Mouse (Mus musculus) lung, embryonic 15.5 days (tissue): Measurements from ENCODE around the gene Sfmbt2. TPM values are rescaled to one million over a fixed set of nuclear protein-coding genes. Genes with fewer than 3 reads are reported as not detected.
"Not testable (repeated sequence)": the region's sequence is repeated elsewhere in the genome, so short reads cannot be mapped to it uniquely, and the experiment has no call there.

ENCODE experiments used
- ATAC-seq: fragments of 200-750 bp; cut with Nextera tagmentation; 2 replicates; pipeline ENCODE4 v1.8.0; 2017; ENCODE audit warnings: moderate number of reproducible peaks, borderline replicate concordance; ENCODE audit not compliant: low FRiP score, low TSS enrichment; ENCODE audit errors: extremely low read depth
- H3K27ac ChIP-seq: fragments of 300-500 bp; sonication (generic); 2 replicates; pipeline ENCODE4 v1.5.1; 2015; ENCODE audit warnings: moderate library complexity, mild to moderate bottlenecking, inconsistent platforms
- H3K27me3 ChIP-seq: fragments of 300-500 bp; sonication (generic); 2 replicates; pipeline ENCODE4 v1.6.1; 2015; ENCODE audit warnings: inconsistent platforms
- H3K36me3 ChIP-seq: fragments of 300-500 bp; sonication (generic); 2 replicates; pipeline ENCODE4 v1.6.1; 2015; ENCODE audit warnings: inconsistent platforms
- H3K4me1 ChIP-seq: fragments of 300-500 bp; sonication (generic); 2 replicates; pipeline ENCODE4 v1.6.1; 2015; ENCODE audit warnings: inconsistent platforms
- H3K4me2 ChIP-seq: fragments of 300-500 bp; sonication (generic); 2 replicates; pipeline ENCODE4 v1.6.1; 2015; ENCODE audit warnings: inconsistent platforms, mild to moderate bottlenecking, moderate library complexity
- H3K4me3 ChIP-seq: fragments of 300-500 bp; sonication (generic); 2 replicates; pipeline ENCODE4 v1.5.1; 2015; ENCODE audit warnings: mild to moderate bottlenecking, inconsistent platforms
- H3K9ac ChIP-seq: fragments of 300-500 bp; sonication (generic); 2 replicates; pipeline ENCODE4 v1.6.1; 2015; ENCODE audit warnings: inconsistent platforms
- H3K9me3 ChIP-seq: fragments of 300-500 bp; sonication (generic); 2 replicates; pipeline ENCODE4 v1.6.1; 2016; ENCODE audit warnings: inconsistent platforms
- WGBS: fragments of 180-500 bp; shearing (Covaris S2); methylation state at CpG from one replicate; pipeline ENCODE4 v1.1.7; 2015; 5-methylcytosine and 5-hydroxymethylcytosine counted together
- polyA plus RNA-seq: library from polyadenylated mRNA; unstranded; fragments of >200 nt; fragmentation: Nextera tagmentation; extraction: Ambion mirVana; gene quantifications from 2 replicates; pipeline ENCODE4 v1.2.1, GENCODE M21; 2015

Gene Sfmbt2
- polyA plus RNA-seq = 1.4 and 2.0 TPM in 2 replicates

DNA sequence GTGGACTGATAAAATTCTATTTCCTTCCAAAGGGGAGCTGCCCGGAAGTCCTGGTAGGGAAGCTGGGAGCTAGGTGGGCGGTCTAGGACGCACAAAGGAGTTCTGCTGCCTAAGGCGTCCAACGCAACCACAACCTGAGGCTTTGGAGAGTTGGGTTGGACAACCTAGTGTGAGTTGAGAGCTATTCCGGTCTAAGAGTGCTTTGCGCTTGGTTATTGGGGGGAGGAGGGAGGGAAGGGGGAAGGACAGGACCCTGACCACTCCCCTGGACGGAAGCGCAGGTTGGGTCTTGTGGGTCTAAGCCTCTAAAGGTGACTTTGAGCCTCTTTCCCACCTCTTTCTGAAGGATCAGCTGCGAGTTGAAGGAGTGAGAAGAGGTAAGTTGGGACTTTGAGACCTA, at the start of gene Sfmbt2:
Sfmbt2 (plus strand) TSS at position 335 of the 400 bp plus-strand sequence.
- WGBS = under 1% methylated on average over 10 of the region's 10 CpGs
- Histone ChIP-seq H3K36me3 (no peaks in the 10 kb centered on the region), H3K4me2 (peak within 1 kb of the TSS; percentile 99; the same call in 1 of the 2 replicates), H3K27ac (no peak within 1 kb of the TSS), H3K4me3 (no peak within 1 kb of the TSS; the same call in 1 of the 2 replicates), H3K27me3 (peaks cover 70% of the 10 kb centered on the region), H3K9ac (no peak within 1 kb of the TSS), H3K4me1 (peaks cover 18% of the 10 kb centered on the region), H3K9me3 (no peaks in the 10 kb centered on the region)
- no peak for ATAC-seq

DNA sequence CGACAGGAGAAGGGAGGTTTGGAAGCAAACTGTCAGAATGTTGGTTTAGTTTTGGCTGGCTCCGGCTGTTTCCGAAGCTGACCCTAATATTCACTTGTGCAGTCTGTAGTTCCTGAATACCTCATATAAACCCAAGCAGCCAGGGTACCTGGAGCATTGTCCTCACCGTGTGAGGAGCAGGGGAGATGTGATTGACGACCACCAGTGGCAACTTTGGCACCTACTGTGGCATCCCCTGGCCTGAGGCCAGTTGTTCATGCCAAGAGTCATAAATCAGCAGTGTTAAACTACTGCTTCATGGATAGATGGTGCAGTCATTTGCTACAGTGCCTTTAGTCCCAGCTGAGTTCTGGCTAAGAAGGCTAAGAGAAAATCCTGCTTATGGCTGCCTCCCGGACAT, 49.2 kb upstream of the Sfmbt2 start:
- H3K9ac ChIP-seq = no peak overlapping the region
- no peak for ATAC-seq
- H3K27me3 ChIP-seq = no peaks in the 10 kb centered on the region
- H3K4me1 ChIP-seq = no peaks in the 10 kb centered on the region
- 51% methylated on average over 6 of the region's 6 CpGs for WGBS
- H3K9me3 ChIP-seq = no peaks in the 10 kb centered on the region
- no peaks in the 10 kb centered on the region for H3K36me3 ChIP-seq
- H3K4me3 ChIP-seq = no peak overlapping the region
- no peak overlapping the region for H3K4me2 ChIP-seq
- no peak overlapping the region for H3K27ac ChIP-seq

DNA sequence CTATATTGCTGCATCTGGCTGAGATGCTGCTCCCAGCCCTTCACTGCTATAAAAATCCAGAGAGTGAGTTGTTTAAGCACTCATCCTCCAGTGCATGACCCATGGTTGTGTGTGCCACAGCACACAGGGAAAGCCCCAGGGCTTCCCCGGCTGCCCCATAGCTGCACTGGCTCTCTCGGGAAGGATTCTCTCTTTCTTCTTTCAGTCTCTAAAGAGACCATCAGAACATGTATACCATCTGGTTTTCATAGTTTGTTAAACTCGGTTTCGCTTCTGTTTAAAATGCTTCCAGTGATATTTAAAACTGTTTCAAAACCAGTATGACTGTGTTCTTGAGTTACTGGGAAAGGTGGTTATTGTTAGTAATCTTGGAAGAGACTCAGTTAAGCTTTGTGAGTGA, 47.1 kb upstream of the Sfmbt2 start:
- ATAC-seq = no peak

DNA sequence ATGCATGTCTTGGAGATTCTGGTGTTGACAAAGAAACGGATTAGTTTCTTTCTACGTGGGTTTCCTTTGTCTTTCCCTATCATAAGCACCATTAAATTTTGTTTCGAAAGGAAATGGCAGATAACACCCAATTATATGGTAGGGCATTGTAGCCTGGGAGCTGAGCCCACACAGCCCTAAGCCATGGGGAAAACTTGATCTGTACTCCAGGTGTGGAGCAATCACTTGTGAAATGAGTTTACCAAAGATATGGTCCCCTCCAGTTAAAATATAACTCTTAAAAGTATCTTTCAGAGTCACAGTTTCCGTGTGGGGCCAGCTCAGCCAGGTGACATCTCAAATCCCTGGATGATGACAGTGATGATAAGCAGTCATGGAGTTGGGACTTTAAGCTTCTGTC, 45.3 kb upstream of the Sfmbt2 start:
- Histone ChIP-seq H3K27me3 (no peaks in the 10 kb centered on the region), H3K4me2 (no peak overlapping the region), H3K27ac (no peak overlapping the region), H3K4me1 (no peaks in the 10 kb centered on the region), H3K9ac (no peak overlapping the region), H3K36me3 (no peaks in the 10 kb centered on the region), H3K9me3 (no peaks in the 10 kb centered on the region), H3K4me3 (no peak overlapping the region)
- ATAC-seq = no peak
- WGBS = 63% methylated on average over 4 of the region's 4 CpGs

More for the DNA sequence above, 47.1 kb upstream of the Sfmbt2 start:
- no peak overlapping the region for H3K27ac ChIP-seq
- no peak overlapping the region for H3K9ac ChIP-seq
- no peak overlapping the region for H3K4me2 ChIP-seq
- H3K4me1 ChIP-seq = no peaks in the 10 kb centered on the region
- H3K4me3 ChIP-seq = no peak overlapping the region
- no peaks in the 10 kb centered on the region for H3K27me3 ChIP-seq
- 71% methylated on average over 4 of the region's 4 CpGs for WGBS
- no peaks in the 10 kb centered on the region for H3K9me3 ChIP-seq
- no peaks in the 10 kb centered on the region for H3K36me3 ChIP-seq

DNA sequence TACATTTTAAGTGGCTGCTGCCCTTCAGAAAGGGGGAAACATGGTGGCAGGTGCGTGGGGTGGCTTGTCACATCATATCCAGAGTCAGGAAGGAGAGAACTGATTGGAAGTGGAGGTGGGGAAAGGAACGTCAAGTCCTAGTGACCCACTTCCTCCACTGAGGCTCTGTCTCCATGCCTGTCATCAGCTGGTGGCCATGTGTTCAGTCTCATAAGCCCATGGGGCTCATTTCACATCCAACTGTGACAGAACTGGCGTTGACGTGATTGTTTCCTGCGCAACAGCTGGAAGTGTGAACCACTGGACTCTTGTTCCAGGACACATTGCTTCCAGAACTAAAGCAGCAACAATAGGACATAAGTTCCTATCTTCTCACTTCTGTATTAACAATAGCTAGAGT, 40.1 kb upstream of the Sfmbt2 start:
- H3K9me3 ChIP-seq = no peaks in the 10 kb centered on the region
- ATAC-seq = no peak
- no peak overlapping the region for H3K9ac ChIP-seq
- H3K27me3 ChIP-seq = no peaks in the 10 kb centered on the region
- H3K27ac ChIP-seq = no peak overlapping the region
- no peaks in the 10 kb centered on the region for H3K36me3 ChIP-seq
- no peaks in the 10 kb centered on the region for H3K4me1 ChIP-seq
- no peak overlapping the region for H3K4me3 ChIP-seq
- no peak overlapping the region for H3K4me2 ChIP-seq
- 69% methylated on average over 5 of the region's 5 CpGs for WGBS

DNA sequence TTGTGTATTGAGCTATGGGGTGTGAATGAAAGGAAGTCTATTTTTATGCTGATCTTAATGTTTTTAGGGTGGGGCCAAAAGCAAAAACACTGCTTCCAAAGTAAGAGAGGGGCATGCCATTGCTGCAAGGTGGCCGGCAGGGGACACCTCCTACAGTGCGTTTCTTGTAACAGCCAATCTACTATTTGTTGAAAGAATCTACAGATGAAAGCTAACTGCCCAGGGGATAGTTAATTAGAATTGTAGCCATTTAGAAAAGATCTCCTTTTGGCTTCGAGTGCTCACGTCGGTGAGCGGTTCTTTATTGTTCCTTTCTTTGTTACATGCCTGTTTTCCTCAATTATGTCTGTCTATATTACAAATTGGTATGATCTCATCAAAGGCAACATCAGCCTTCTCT, 36.0 kb upstream of the Sfmbt2 start:
- ATAC-seq = no peak
- H3K27me3 ChIP-seq = no peaks in the 10 kb centered on the region
- no peaks in the 10 kb centered on the region for H3K9me3 ChIP-seq
- H3K36me3 ChIP-seq = no peaks in the 10 kb centered on the region
- H3K4me3 ChIP-seq = no peak overlapping the region
- H3K4me2 ChIP-seq = no peak overlapping the region
- WGBS = 26% methylated on average over 6 of the region's 6 CpGs
- H3K9ac ChIP-seq = no peak overlapping the region
- no peak overlapping the region for H3K27ac ChIP-seq
- H3K4me1 ChIP-seq = no peaks in the 10 kb centered on the region

DNA sequence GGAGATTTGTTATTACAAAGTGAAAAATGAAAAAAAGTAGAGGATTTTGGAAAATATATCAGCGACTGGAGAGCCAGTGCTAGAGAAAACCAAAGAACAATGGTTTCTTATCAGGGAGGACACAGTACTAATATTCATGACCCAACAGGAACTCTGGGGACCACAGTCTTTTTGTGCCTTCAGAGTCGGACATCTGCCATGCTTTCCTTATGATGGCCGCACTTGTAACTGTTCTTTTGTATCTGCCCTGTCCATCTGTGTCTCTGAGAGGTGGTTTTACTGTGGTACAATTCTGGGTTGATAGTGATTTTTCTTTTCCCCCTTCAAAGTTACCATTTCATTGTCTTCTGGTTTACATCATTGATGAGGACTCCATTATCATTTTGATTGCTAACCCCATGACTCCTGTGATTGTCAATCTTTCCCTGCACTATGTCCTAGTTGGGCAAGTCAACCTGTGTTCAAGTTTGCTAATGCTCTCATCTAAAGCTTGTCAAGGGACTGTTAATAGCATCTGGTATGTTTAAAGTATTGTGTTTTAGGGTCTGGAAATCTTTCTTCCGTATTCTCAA, 35.2 kb upstream of the Sfmbt2 start:
- Histone ChIP-seq H3K27ac (no peak overlapping the region), H3K9ac (no peak overlapping the region), H3K4me3 (no peak overlapping the region), H3K4me2 (no peak overlapping the region), H3K4me1 (no peaks in the 10 kb centered on the region), H3K9me3 (no peaks in the 10 kb centered on the region), H3K27me3 (no peaks in the 10 kb centered on the region), H3K36me3 (no peaks in the 10 kb centered on the region)
- ATAC-seq = no peak
- 64% methylated on average over 4 of the region's 4 CpGs for WGBS

DNA sequence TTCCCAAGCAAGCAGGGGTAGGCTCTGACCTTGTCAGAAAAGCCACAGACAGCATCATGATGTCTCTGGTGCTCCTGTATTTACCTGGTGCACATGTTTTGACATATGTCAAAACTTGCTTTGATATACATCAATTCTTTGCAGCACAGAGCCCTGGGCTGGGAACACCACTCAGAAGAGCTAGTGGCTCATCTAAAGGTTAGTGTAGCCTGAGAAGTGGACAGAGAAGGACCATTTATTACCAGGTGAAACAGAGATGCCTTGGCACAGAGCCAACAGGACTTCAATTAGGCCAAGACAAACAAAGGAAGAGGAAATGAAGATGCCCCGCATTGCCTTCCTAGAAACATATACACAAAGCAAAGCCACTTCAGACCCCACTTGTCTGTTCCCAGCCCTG, 30.3 kb upstream of the Sfmbt2 start:
- 37% methylated on average over 1 of the region's 1 CpGs for WGBS
- Histone ChIP-seq H3K36me3 (no peaks in the 10 kb centered on the region), H3K4me1 (no peaks in the 10 kb centered on the region), H3K9ac (no peak overlapping the region), H3K4me2 (no peak overlapping the region), H3K9me3 (no peaks in the 10 kb centered on the region), H3K27me3 (no peaks in the 10 kb centered on the region), H3K4me3 (no peak overlapping the region), H3K27ac (no peak overlapping the region)
- no peak for ATAC-seq

DNA sequence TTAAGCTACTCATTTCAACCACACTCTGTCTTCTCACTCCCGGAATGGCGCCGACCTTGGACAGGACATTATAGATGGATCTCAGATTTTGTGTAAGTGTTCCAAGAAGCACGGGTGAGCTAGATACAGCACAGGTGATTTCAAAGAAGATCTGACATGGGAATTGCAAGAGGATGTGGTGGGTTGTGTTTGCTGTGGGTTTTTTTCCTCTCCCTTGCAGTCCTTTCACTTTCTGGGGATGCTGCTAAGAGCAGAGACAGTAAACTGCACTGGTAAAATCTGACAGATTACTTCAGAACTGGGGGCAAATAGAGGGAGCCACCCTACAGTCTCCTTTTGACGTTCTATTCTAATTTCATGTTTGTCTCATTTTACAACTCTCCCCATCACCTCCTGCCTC, 26.8 kb upstream of the Sfmbt2 start:
- H3K4me1 ChIP-seq = no peaks in the 10 kb centered on the region
- H3K9me3 ChIP-seq = no peaks in the 10 kb centered on the region
- 75% methylated on average over 5 of the region's 5 CpGs for WGBS
- ATAC-seq = no peak
- H3K27ac ChIP-seq = no peak overlapping the region
- H3K27me3 ChIP-seq = no peaks in the 10 kb centered on the region
- H3K4me3 ChIP-seq = no peak overlapping the region
- H3K4me2 ChIP-seq = no peak overlapping the region
- H3K9ac ChIP-seq = no peak overlapping the region
- H3K36me3 ChIP-seq = no peaks in the 10 kb centered on the region

DNA sequence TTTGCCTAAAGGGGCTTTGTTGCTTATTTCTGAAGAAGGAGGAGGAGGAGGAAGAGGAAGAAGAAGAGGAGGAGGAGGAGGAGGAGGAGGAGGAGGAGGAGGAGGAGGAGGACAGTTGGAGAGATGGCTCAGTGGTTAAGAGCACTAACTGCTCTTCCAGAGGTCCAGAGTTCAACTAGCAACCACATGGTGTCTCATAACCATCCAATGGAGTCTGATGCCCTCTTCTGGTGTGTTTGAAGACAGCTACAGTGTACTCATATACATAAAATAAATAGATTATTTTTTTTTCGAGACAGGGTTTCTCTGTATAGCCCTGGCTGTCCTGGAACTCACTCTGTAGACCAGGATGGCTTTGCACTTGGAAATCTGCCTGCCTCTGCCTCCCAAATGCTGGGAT, 26.2 kb upstream of the Sfmbt2 start:
- H3K27me3 ChIP-seq, H3K27ac ChIP-seq, ATAC-seq, H3K4me3 ChIP-seq, H3K4me2 ChIP-seq, H3K9me3 ChIP-seq, H3K36me3 ChIP-seq, H3K9ac ChIP-seq, H3K4me1 ChIP-seq: not testable (repeated sequence)
- WGBS = 75% methylated on average over 1 of the region's 1 CpGs

DNA sequence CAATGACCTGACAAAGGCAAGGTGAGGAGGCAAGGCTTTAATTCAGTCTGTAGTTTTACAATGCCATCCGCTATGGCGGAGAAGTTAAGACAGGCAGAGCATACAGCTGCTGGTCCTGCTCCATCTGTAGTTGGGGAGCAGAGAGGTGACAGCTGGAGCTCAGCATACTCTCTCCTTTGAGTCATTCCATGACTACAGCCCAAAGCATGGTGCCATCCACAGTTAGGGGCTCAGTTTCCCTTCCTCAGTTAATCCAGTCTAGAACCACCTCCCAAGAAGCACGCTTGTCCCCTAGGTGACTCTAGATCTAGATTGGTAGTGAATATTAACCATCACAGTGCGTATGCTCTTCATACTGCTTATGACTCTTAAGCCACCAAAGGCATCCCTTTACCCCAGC, 23.1 kb upstream of the Sfmbt2 start:
- H3K4me1 ChIP-seq = no peaks in the 10 kb centered on the region
- H3K27ac ChIP-seq = no peak overlapping the region
- ATAC-seq = no peak
- no peaks in the 10 kb centered on the region for H3K27me3 ChIP-seq
- H3K9ac ChIP-seq = no peak overlapping the region
- 90% methylated on average over 4 of the region's 4 CpGs for WGBS
- H3K9me3 ChIP-seq = no peaks in the 10 kb centered on the region
- H3K4me3 ChIP-seq = no peak overlapping the region
- H3K36me3 ChIP-seq = no peaks in the 10 kb centered on the region
- no peak overlapping the region for H3K4me2 ChIP-seq

DNA sequence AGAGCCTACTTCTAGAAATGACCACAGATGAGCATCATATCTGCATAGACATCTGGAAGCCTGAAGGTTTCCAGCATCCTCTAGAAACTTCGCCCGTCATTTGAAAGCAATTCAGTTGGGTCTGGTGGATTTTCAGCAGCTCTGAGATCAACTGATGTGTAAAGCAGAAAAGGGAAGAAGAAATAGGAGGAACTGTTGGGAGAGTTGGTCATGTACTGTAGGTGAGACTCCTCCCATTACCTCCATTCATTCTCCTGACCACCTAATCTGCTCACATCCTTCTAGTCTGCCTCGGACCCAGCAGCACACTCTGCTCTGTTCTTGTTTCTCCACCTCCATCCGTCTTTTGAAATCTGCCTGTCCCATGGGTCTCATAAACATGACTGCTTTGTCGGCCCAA, 22.3 kb upstream of the Sfmbt2 start:
- H3K27ac ChIP-seq = no peak overlapping the region
- H3K9me3 ChIP-seq = no peaks in the 10 kb centered on the region
- H3K4me1 ChIP-seq = no peaks in the 10 kb centered on the region
- no peak overlapping the region for H3K4me3 ChIP-seq
- 75% methylated on average over 5 of the region's 5 CpGs for WGBS
- no peaks in the 10 kb centered on the region for H3K27me3 ChIP-seq
- no peak overlapping the region for H3K4me2 ChIP-seq
- no peak overlapping the region for H3K9ac ChIP-seq
- no peak for ATAC-seq
- no peaks in the 10 kb centered on the region for H3K36me3 ChIP-seq

DNA sequence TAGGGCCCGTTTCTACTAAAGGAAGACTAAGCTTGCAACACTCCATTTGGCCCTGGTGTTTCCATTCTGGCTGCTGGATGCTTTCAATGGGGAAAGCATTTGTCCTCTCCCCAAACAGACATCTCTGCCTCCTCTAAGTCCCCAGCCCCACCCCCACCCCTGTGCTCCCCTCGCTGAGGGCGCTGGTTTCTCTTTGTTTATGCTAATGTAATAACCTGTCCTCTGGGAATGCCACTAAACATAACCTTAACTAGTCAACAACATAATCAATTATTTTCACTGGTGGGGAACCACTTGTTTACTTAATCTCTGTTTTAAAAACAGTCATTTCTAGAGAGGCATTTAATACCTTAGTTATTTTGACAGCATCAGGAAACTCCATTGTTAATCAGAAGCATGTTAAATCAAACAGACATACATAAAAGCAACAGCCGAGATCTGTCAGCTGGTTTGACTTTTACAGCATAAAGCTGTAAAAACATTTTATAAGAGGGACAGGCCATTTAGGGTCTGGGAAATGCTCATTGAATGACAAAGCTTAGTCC, 20.0 kb upstream of the Sfmbt2 start:
- no peak overlapping the region for H3K4me3 ChIP-seq

More for the DNA sequence above, 20.0 kb upstream of the Sfmbt2 start:
- H3K9ac ChIP-seq = no peak overlapping the region
- ATAC-seq = no peak
- WGBS = 13% methylated on average over 4 of the region's 4 CpGs
- no peaks in the 10 kb centered on the region for H3K27me3 ChIP-seq
- no peak overlapping the region for H3K27ac ChIP-seq
- no peaks in the 10 kb centered on the region for H3K36me3 ChIP-seq
- H3K4me2 ChIP-seq = no peak overlapping the region
- no peaks in the 10 kb centered on the region for H3K9me3 ChIP-seq
- H3K4me1 ChIP-seq = no peaks in the 10 kb centered on the region
